Mouse (Mus musculus): Measurements from ENCODE around the gene Ntrk2.

GRCm38 (mm10) chr13:59022251-59023042 lies 216.1 kb downstream of the Ntrk2 start:
- TF ChIP-seq POLR2A (IDR thresholded peaks at IDR 0.05; ENCODE audit: borderline replicate concordance, extremely low read depth, insufficient read depth, insufficient read length, poor library complexity, severe bottlenecking) (no peak), CTCF (IDR thresholded peaks at IDR 0.05; ENCODE audit: borderline replicate concordance, extremely low read depth, insufficient read depth, insufficient read length) (no peak)
